Mouse (Mus musculus) urinary bladder, postnatal 36 days (tissue): Measurements from ENCODE around the gene Gabbr2.

Experiments
- DNase-seq, 2 experiments: peaks; one replicate each; pipeline ENCODE4 v3.0.0; 2022; ENCODE audit warnings: low spot score in 2 of 2, mixed read lengths in 1 of 2

Gene Gabbr2

GRCm38 (mm10) chr4:46866070-46866469 is 125.6 kb downstream of the Gabbr2 start:
- no peak for DNase-seq

- no peak for DNase-seq
Observed at GRCm38 (mm10) chr4:46863721-46864120, 128.0 kb downstream of the Gabbr2 start.

- DNase-seq, result no peak
Observed at GRCm38 (mm10) chr4:46862677-46863076, 129.0 kb downstream of the Gabbr2 start.

- no peak for DNase-seq
Observed at GRCm38 (mm10) chr4:46860586-46860985, 131.1 kb downstream of the Gabbr2 start.

GRCm38 (mm10) chr4:46858899-46859298 is 132.8 kb downstream of the Gabbr2 start:
- peak in 1 of 2 experiments; percentile 12 for DNase-seq

GRCm38 (mm10) chr4:46856145-46856544 is 135.5 kb downstream of the Gabbr2 start:
- no peak for DNase-seq

- DNase-seq, result no peak
Observed at GRCm38 (mm10) chr4:46854686-46855385, 136.8 kb downstream of the Gabbr2 start.

GRCm38 (mm10) chr4:46853852-46854460 is 137.7 kb downstream of the Gabbr2 start:
- DNase-seq, result no peak

GRCm38 (mm10) chr4:46847745-46848144 is 143.9 kb downstream of the Gabbr2 start:
- DNase-seq, result no peak

GRCm38 (mm10) chr4:46846396-46846795 is 145.3 kb downstream of the Gabbr2 start:
- no peak for DNase-seq

GRCm38 (mm10) chr4:46844982-46845643 is 146.6 kb downstream of the Gabbr2 start:
- no peak for DNase-seq

GRCm38 (mm10) chr4:46844567-46844966 is 147.1 kb downstream of the Gabbr2 start:
- no peak for DNase-seq

GRCm38 (mm10) chr4:46842596-46842995 is 149.1 kb downstream of the Gabbr2 start:
- DNase-seq, result no peak

- DNase-seq, result no peak
Observed at GRCm38 (mm10) chr4:46840146-46840545, 151.5 kb downstream of the Gabbr2 start.

- DNase-seq, result no peak
Observed at GRCm38 (mm10) chr4:46837362-46837761, 154.3 kb downstream of the Gabbr2 start.

- no peak for DNase-seq
Observed at GRCm38 (mm10) chr4:46836065-46836464, 155.6 kb downstream of the Gabbr2 start.

- no peak for DNase-seq
Observed at GRCm38 (mm10) chr4:46835064-46835463, 156.6 kb downstream of the Gabbr2 start.

GRCm38 (mm10) chr4:46832834-46833544 is 158.7 kb downstream of the Gabbr2 start:
- no peak for DNase-seq

GRCm38 (mm10) chr4:46829656-46830055 is 162.0 kb downstream of the Gabbr2 start:
- DNase-seq, result no peak

GRCm38 (mm10) chr4:46828141-46828571 is 163.5 kb downstream of the Gabbr2 start:
- DNase-seq, result no peak

GRCm38 (mm10) chr4:46827471-46827870 is 164.2 kb downstream of the Gabbr2 start:
- DNase-seq, result no peak

- no peak for DNase-seq
Observed at GRCm38 (mm10) chr4:46825846-46826529, 165.7 kb downstream of the Gabbr2 start.
